Mouse (Mus musculus) thymus, adult 2 months (tissue): ENCODE measurements around the gene Gpsm3. TPM values are rescaled to one million over a fixed set of nuclear protein-coding genes. Genes with fewer than 3 reads are reported as not detected.

ENCODE experiments used
- DNase-seq: peaks from one replicate; pipeline ENCODE4 v3.0.0; 2021
- H3K27ac ChIP-seq: fragments of 200-500 bp; 2 replicates; pipeline ENCODE4 v1.5.1; 2012; ENCODE audit warnings: low read length, control low read depth; ENCODE audit not compliant: control insufficient read depth, insufficient read depth
- H3K27me3 ChIP-seq: fragments of 200-500 bp; 2 replicates; pipeline ENCODE4 v1.6.1; 2012; ENCODE audit warnings: mild to moderate bottlenecking, low read length, moderate library complexity, mixed read lengths; ENCODE audit not compliant: control insufficient read depth, insufficient read depth
- H3K36me3 ChIP-seq: fragments of 200-500 bp; 2 replicates; pipeline ENCODE4 v1.6.1; 2012; ENCODE audit warnings: mild to moderate bottlenecking, low read length, moderate library complexity; ENCODE audit not compliant: control insufficient read depth, insufficient read depth
- H3K4me1 ChIP-seq: fragments of 200-500 bp; replicated peaks from 2 replicates; pipeline ENCODE4 v1.6.1; 2012; ENCODE audit warnings: low read length; ENCODE audit not compliant: control insufficient read depth, insufficient read depth
- H3K4me3 ChIP-seq: fragments of 200-500 bp; 2 replicates; pipeline ENCODE4 v1.5.1; 2012; ENCODE audit warnings: mild to moderate bottlenecking, low read length, control low read depth, moderate library complexity; ENCODE audit not compliant: control insufficient read depth, insufficient read depth
- CTCF ChIP-seq: fragments of 200-500 bp; IDR thresholded peaks from 2 replicates; pipeline ENCODE4 v1.5.1; 2012; ENCODE audit warnings: mild to moderate bottlenecking, control low read depth, low read length, moderate library complexity, borderline replicate concordance; ENCODE audit not compliant: control insufficient read depth, poor library complexity, insufficient read depth; ENCODE audit errors: extremely low read depth
- POLR2A ChIP-seq: fragments of 200-500 bp; IDR thresholded peaks from 2 replicates; pipeline ENCODE4 v1.6.1; 2012; ENCODE audit warnings: mild to moderate bottlenecking, low read length, control low read depth, moderate library complexity; ENCODE audit not compliant: control insufficient read depth, poor library complexity, insufficient read depth; ENCODE audit errors: extremely low read depth
- WGBS: fragments of 180-500 bp; shearing (Covaris S2); methylation state at CpG from one replicate; pipeline ENCODE4 v1.1.7; 2018; 5-methylcytosine and 5-hydroxymethylcytosine counted together
- polyA plus RNA-seq: library from polyadenylated mRNA; depleted of rRNA; stranded (reverse); fragments of >200 nt; gene quantifications from 2 replicates; pipeline ENCODE4 v1.2.3, GENCODE M21; 2012

Gene Gpsm3
- polyA plus RNA-seq, 1 experiment: 208 TPM

DNA sequence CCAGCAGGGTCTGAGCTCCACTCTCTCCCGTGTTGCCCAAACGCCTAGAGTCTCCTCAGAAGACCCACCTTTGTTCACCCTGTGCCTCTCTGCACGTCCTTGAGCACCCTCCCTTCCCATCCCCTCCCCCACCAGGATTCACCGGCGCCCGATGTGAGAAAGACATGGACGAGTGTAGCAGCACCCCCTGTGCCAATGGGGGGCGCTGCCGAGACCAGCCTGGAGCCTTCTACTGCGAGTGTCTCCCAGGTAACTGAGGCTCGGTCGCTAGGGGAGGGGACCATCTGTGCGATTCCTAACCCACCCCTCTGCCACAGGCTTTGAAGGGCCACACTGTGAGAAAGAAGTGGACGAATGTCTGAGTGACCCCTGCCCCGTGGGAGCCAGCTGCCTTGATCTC lies 17.2 kb upstream of the Gpsm3 start:
- no peak overlapping the region for H3K27ac ChIP-seq
- DNase-seq: no peak
- no peaks in the 10 kb centered on the region for H3K27me3 ChIP-seq
- 81% methylated on average over 15 of the region's 15 CpGs for WGBS
- no peaks in the 10 kb centered on the region for H3K4me1 ChIP-seq
- no peak overlapping the region for H3K4me3 ChIP-seq
- H3K36me3 ChIP-seq: no peaks in the 10 kb centered on the region
- TF ChIP-seq POLR2A (no peak), CTCF (no peak)

DNA sequence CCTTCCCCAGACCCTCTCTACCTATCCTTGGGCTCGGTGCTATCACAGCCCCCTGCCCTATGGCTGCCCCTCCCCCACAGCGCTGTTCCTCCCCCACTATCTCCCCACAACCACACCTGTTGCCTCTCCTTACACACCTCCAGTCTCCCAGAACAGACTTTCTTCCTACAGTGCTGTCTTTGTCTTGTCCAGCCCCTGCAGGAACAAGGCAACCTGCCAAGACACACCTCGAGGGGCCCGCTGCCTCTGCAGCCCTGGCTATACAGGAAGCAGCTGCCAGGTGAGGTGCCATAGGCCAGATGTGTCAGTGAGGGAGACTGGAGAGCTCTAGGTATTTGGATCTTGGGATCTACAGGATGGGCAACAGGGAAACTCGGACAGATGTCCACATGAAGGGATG lies 13.0 kb upstream of the Gpsm3 start:
- H3K4me3 ChIP-seq: no peak overlapping the region
- H3K27ac ChIP-seq: no peak overlapping the region
- no peaks in the 10 kb centered on the region for H3K36me3 ChIP-seq
- TF ChIP-seq POLR2A (no peak), CTCF (no peak)
- H3K27me3 ChIP-seq: no peaks in the 10 kb centered on the region
- H3K4me1 ChIP-seq: no peaks in the 10 kb centered on the region
- WGBS: 61% methylated on average over 5 of the region's 5 CpGs
- DNase-seq: no peak

- no peak overlapping the region for H3K27ac ChIP-seq
Measured at GRCm38 (mm10) chr17:34578070-34578469, 11.5 kb upstream of the Gpsm3 start.

DNA sequence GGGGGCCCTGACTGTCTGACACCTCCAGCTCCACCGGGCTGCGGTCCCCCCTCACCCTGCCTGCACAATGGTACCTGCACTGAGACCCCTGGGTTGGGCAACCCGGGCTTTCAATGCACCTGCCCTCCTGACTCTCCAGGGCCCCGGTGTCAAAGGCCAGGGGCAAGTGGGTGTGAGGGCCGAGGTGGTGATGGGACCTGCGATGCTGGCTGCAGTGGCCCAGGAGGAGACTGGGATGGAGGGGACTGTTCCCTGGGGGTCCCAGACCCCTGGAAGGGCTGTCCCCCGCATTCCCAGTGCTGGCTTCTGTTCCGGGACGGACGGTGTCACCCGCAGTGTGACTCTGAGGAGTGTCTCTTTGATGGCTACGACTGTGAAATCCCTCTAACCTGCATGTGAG lies 7.1 kb upstream of the Gpsm3 start:
- no peak for DNase-seq
- H3K4me3 ChIP-seq: no peak overlapping the region
- WGBS: 95% methylated on average over 12 of the region's 12 CpGs
- H3K36me3 ChIP-seq: no peaks in the 10 kb centered on the region
- no peaks in the 10 kb centered on the region for H3K27me3 ChIP-seq
- no peak overlapping the region for H3K27ac ChIP-seq
- no peak for TF ChIP-seq POLR2A
- no peak for TF ChIP-seq CTCF
- H3K4me1 ChIP-seq: peaks cover 14% of the 10 kb centered on the region

More at GRCm38 (mm10) chr17:34578070-34578469, 11.5 kb upstream of the Gpsm3 start:
- Histone ChIP-seq H3K4me1 (no peaks in the 10 kb centered on the region), H3K4me3 (no peak overlapping the region), H3K27me3 (no peaks in the 10 kb centered on the region), H3K36me3 (no peaks in the 10 kb centered on the region)
- 86% methylated on average over 3 of the region's 3 CpGs for WGBS
- TF ChIP-seq POLR2A: no peak
- no peak for DNase-seq

GRCm38 (mm10) chr17:34583397-34583796 lies 6.2 kb upstream of the Gpsm3 start:
- Histone ChIP-seq H3K27me3 (no peaks in the 10 kb centered on the region), H3K4me3 (no peak overlapping the region), H3K27ac (no peak overlapping the region), H3K36me3 (no peaks in the 10 kb centered on the region), H3K4me1 (peaks cover 16% of the 10 kb centered on the region)
- no peak for DNase-seq
- TF ChIP-seq POLR2A (no peak), CTCF (no peak)
- 83% methylated on average over 7 of the region's 7 CpGs for WGBS

DNA sequence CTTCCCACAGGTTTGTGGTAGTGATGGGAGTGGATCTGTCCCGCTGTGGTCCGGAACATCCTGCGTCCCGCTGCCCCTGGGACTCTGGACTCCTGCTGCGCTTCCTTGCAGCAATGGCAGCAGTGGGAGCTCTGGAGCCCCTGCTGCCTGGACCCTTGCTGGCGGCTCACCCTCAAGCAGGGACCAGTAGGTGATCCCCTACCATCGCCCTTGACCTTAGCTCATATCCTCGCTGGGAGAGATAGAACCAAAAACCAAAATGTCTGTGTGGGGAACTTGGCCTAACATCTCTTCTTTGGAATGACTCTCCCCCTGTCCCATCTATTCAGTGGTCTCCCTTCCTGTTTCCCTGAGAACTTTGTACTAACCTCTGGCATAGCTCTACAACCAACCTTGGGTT lies 5.8 kb upstream of the Gpsm3 start:
- H3K27me3 ChIP-seq: no peaks in the 10 kb centered on the region
- TF ChIP-seq POLR2A (no peak), CTCF (no peak)
- H3K36me3 ChIP-seq: no peaks in the 10 kb centered on the region
- peaks cover 19% of the 10 kb centered on the region for H3K4me1 ChIP-seq
- no peak for DNase-seq
- no peak overlapping the region for H3K27ac ChIP-seq
- 96% methylated on average over 8 of the region's 8 CpGs for WGBS
- no peak overlapping the region for H3K4me3 ChIP-seq

- Histone ChIP-seq H3K27me3 (no peaks in the 10 kb centered on the region), H3K4me1 (peaks cover 20% of the 10 kb centered on the region), H3K27ac (no peak overlapping the region), H3K4me3 (no peak overlapping the region), H3K36me3 (no peaks in the 10 kb centered on the region)
- DNase-seq: no peak
- 96% methylated on average over 8 of the region's 8 CpGs for WGBS
- TF ChIP-seq CTCF (no peak), POLR2A (no peak)
Measured at GRCm38 (mm10) chr17:34585121-34585520, 4.5 kb upstream of the Gpsm3 start.
